Mouse (Mus musculus) liver, embryonic 14.5 days (tissue): ENCODE measurements around the gene Lipe.

Experiments
- CTCF ChIP-seq: IDR thresholded peaks from 2 replicates; pipeline ENCODE4 v1.5.1; 2016; ENCODE audit warnings: antibody characterized with exemption, low read depth, control low read depth
- EP300 ChIP-seq: IDR thresholded peaks from 2 replicates; pipeline ENCODE4 v1.6.1; 2016; ENCODE audit warnings: antibody characterized with exemption, low read depth

DNA sequence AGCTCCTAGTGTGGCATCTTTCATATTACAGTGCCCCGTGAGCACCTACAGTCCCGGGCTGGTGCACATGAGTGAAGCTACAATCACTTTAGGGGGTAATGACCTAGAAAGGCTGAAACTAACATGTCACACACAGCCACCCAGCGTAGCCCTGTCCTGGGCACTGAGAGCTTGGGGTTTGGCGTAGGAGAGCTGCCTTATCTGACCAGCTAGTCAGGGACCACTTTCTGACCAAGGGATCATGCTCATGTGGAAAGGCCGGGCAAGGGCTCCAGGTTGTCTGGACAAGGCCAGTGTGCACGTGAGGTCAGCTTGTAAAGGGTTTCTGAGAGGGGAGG, 42.3 kb upstream of the Lipe start:
- no peak for TF ChIP-seq CTCF
- TF ChIP-seq EP300: no peak
